Mouse (Mus musculus) adrenal gland, postnatal 25 days (tissue): Measurements from ENCODE around the gene Slc30a3. TPM values are rescaled to one million over a fixed set of nuclear protein-coding genes. Genes with fewer than 3 reads are reported as not detected.
"Not testable (repeated sequence)": the region's sequence is repeated elsewhere in the genome, so short reads cannot be mapped to it uniquely, and the experiment has no call there.

Source experiments
- DNase-seq: peaks from one replicate; pipeline ENCODE4 v3.0.0; 2021; ENCODE audit warnings: mixed read lengths
- total RNA-seq: library from RNA; stranded (reverse); gene quantifications from 2 replicates; pipeline ENCODE4 v1.2.3, GENCODE M21; 2021

Slc30a3 gene
- total RNA-seq, 1 experiment from 2014 or later: not detected

- DNase-seq: peak; percentile 46
Measured at GRCm38 (mm10) chr5:31093151-31094041, 14.6 kb downstream of the Slc30a3 start.

GRCm38 (mm10) chr5:31092231-31092975 is 15.6 kb downstream of the Slc30a3 start:
- no peak for DNase-seq

GRCm38 (mm10) chr5:31087131-31087530 is 20.9 kb downstream of the Slc30a3 start:
- DNase-seq: no peak

- no peak for DNase-seq
Measured at GRCm38 (mm10) chr5:31086606-31087005, 21.4 kb downstream of the Slc30a3 start.

GRCm38 (mm10) chr5:31083949-31084348 is 24.1 kb downstream of the Slc30a3 start:
- DNase-seq: no peak

- no peak for DNase-seq
Measured at GRCm38 (mm10) chr5:31082935-31083625, 25.0 kb downstream of the Slc30a3 start.

- DNase-seq: peak; percentile 68
Measured at GRCm38 (mm10) chr5:31082355-31082754, 25.7 kb downstream of the Slc30a3 start.

- DNase-seq: peak; percentile 52
Measured at GRCm38 (mm10) chr5:31081386-31081785, 26.7 kb downstream of the Slc30a3 start.

- no peak for DNase-seq
Measured at GRCm38 (mm10) chr5:31080795-31081164, 27.3 kb downstream of the Slc30a3 start.

GRCm38 (mm10) chr5:31080059-31080794 is 27.8 kb downstream of the Slc30a3 start:
- DNase-seq: no peak

- DNase-seq: peak; percentile 59
Measured at GRCm38 (mm10) chr5:31076346-31076745, 31.7 kb downstream of the Slc30a3 start.

GRCm38 (mm10) chr5:31073176-31073575 is 34.9 kb downstream of the Slc30a3 start:
- DNase-seq: no peak

- DNase-seq: no peak
Measured at GRCm38 (mm10) chr5:31071821-31072220, 36.2 kb downstream of the Slc30a3 start.

- DNase-seq: no peak
Measured at GRCm38 (mm10) chr5:31071059-31071458, 37.0 kb downstream of the Slc30a3 start.

- DNase-seq: no peak
Measured at GRCm38 (mm10) chr5:31069810-31070209, 38.2 kb downstream of the Slc30a3 start.

GRCm38 (mm10) chr5:31055216-31056140 is 52.6 kb downstream of the Slc30a3 start:
- no peak for DNase-seq

GRCm38 (mm10) chr5:31054261-31055215 is 53.5 kb downstream of the Slc30a3 start, which contains the start of gene Cad:
Gene Cad, plus strand, starts transcription at chr5:31054780.
- DNase-seq: peak; percentile 96

GRCm38 (mm10) chr5:31053728-31054127 is 54.3 kb downstream of the Slc30a3 start:
- DNase-seq: not testable (repeated sequence)

GRCm38 (mm10) chr5:31050427-31050826 is 57.6 kb downstream of the Slc30a3 start:
- no peak for DNase-seq
